In genomic region chr5:117556570-117556969, GRCm38 (mm10) we compare ENCODE assay signal across 22 mouse cellular contexts.
DNase-seq lines count a peak whose midpoint lies in the region; ATAC-seq and TF ChIP-seq lines count a peak whose summit lies in the region.
"Had no signal": no experiment of that assay in that cellular context is flagged by ENCODE, and none has a peak within 500 bp of the region (broad histone marks: within the 10 kb centered on the region; RNA-seq: fewer than 3 reads in every experiment).

No protein-coding gene starts in this region.

- WGBS in forebrain, embryonic 15.5 days: 53% methylated on average over 9 of the region's 9 CpGs
- whole genome bisulfite sequencing in forebrain, embryonic 11.5 days: 77% methylated on average over 9 of the region's 9 CpGs
- WGBS in neural tube, embryonic 13.5 days: 59% methylated on average over 9 of the region's 9 CpGs
- WGBS in neural tube, embryonic 15.5 days: 54% methylated on average over 9 of the region's 9 CpGs
- WGBS in forebrain, postnatal 0 days: 39% methylated on average over 9 of the region's 9 CpGs
- 78% methylated on average over 9 of the region's 9 CpGs for WGBS in heart, embryonic 11.5 days (ENCODE audit: insufficient replicate concordance)

- ATAC-seq in forebrain, embryonic 15.5 days (replicated peaks): peak; percentile 61
- no peak for ATAC-seq in forebrain, embryonic 11.5 days (replicated peaks; ENCODE audit: low FRiP score)
- ATAC-seq in neural tube, embryonic 13.5 days (ENCODE audit: low read depth): 0 out of 2 replicates have a peak, but pooled peaks have one; percentile 32
- no peak for ATAC-seq in neural tube, embryonic 15.5 days (ENCODE audit: low FRiP score)
- 0 out of 2 replicates have a peak, but pooled peaks have one; percentile 14 for ATAC-seq in forebrain, postnatal 0 days
- ATAC-seq in heart, embryonic 11.5 days (replicated peaks; ENCODE audit: insufficient number of reproducible peaks, low FRiP score, low TSS enrichment): no peak
- ATAC-seq: activated CD4-positive, CD25-positive, alpha-beta regulatory T cell, adult 4 months; intestine, embryonic 16.5 days; lung, postnatal 0 days; midbrain, embryonic 15.5 days had no signal

- no peak for DNase-seq in forebrain, embryonic 11.5 days (ENCODE audit: low spot score)
- DNase-seq in cerebellum, adult 9-10 months: peak; percentile 90
- peak; percentile 56 for DNase-seq in forebrain, postnatal 0 days
- no peak for DNase-seq in adipocyte (ENCODE audit: low spot score)
- DNase-seq: adrenal gland, postnatal 14 days; gastrocnemius, postnatal 14 days; heart, postnatal 10 days; liver; right cerebral cortex, postnatal 4 days had no signal

- no peak for TF ChIP-seq CTCF in forebrain, postnatal 0 days (IDR thresholded peaks at IDR 0.05; ENCODE audit: low read depth)

- no peaks in the 10 kb centered on the region for H3K27me3 ChIP-seq in forebrain, embryonic 15.5 days
- no peaks in the 10 kb centered on the region for H3K27me3 ChIP-seq in forebrain, embryonic 11.5 days (ENCODE audit: control insufficient read depth, insufficient read depth, low read length)
- no peaks in the 10 kb centered on the region for H3K27me3 ChIP-seq in neural tube, embryonic 13.5 days
- no peaks in the 10 kb centered on the region for H3K27me3 ChIP-seq in neural tube, embryonic 15.5 days (replicated peaks)
- no peaks in the 10 kb centered on the region for H3K27me3 ChIP-seq in forebrain, postnatal 0 days (ENCODE audit: insufficient read depth, low read length)
- H3K27me3 ChIP-seq in heart, embryonic 11.5 days (ENCODE audit: control insufficient read depth, insufficient read depth, low read length): no peaks in the 10 kb centered on the region
- H3K27me3 ChIP-seq: embryonic facial prominence, embryonic 12.5 days; hindbrain, embryonic 13.5 days; kidney, embryonic 15.5 days; midbrain, embryonic 15.5 days had no signal

- H3K9me3 ChIP-seq in forebrain, embryonic 15.5 days: no peaks in the 10 kb centered on the region
- H3K9me3 ChIP-seq in forebrain, embryonic 11.5 days (ENCODE audit: control insufficient read depth, low read length): no peaks in the 10 kb centered on the region
- no peaks in the 10 kb centered on the region for H3K9me3 ChIP-seq in neural tube, embryonic 13.5 days
- H3K9me3 ChIP-seq in neural tube, embryonic 15.5 days (replicated peaks): no peaks in the 10 kb centered on the region
- no peaks in the 10 kb centered on the region for H3K9me3 ChIP-seq in forebrain, postnatal 0 days (ENCODE audit: low read length)
- no peaks in the 10 kb centered on the region for H3K9me3 ChIP-seq in heart, embryonic 11.5 days (replicated peaks; ENCODE audit: control insufficient read depth, low read length)
- H3K9me3 ChIP-seq: embryonic facial prominence, embryonic 12.5 days; hindbrain, embryonic 13.5 days; midbrain, embryonic 15.5 days had no signal

- H3K4me3 ChIP-seq in forebrain, embryonic 15.5 days: no peak overlapping the region
- H3K4me3 ChIP-seq in forebrain, embryonic 11.5 days (ENCODE audit: low read depth, low read length): no peak overlapping the region
- H3K4me3 ChIP-seq in neural tube, embryonic 13.5 days: no peak overlapping the region
- H3K4me3 ChIP-seq in neural tube, embryonic 15.5 days (replicated peaks): no peak overlapping the region
- no peak overlapping the region for H3K4me3 ChIP-seq in forebrain, postnatal 0 days (ENCODE audit: low read depth, low read length)
- H3K4me3 ChIP-seq in heart, embryonic 11.5 days (ENCODE audit: low read depth, low read length): no peak overlapping the region
- H3K4me3 ChIP-seq: embryonic facial prominence, embryonic 12.5 days; erythroblast, embryonic 14.5 days; hindbrain, embryonic 13.5 days; kidney, embryonic 15.5 days; midbrain, embryonic 15.5 days had no signal

- no peaks in the 10 kb centered on the region for H3K36me3 ChIP-seq in forebrain, embryonic 15.5 days
- no peaks in the 10 kb centered on the region for H3K36me3 ChIP-seq in forebrain, embryonic 11.5 days (ENCODE audit: control insufficient read depth, insufficient read depth, low read length)
- H3K36me3 ChIP-seq in neural tube, embryonic 13.5 days: 0 out of 2 replicates have a peak, but pooled peaks cover 7% of the 10 kb centered on the region
- no peaks in the 10 kb centered on the region for H3K36me3 ChIP-seq in neural tube, embryonic 15.5 days
- H3K36me3 ChIP-seq in forebrain, postnatal 0 days (ENCODE audit: insufficient read depth): no peaks in the 10 kb centered on the region; the same call in 1 of the 2 replicates
- H3K36me3 ChIP-seq in heart, embryonic 11.5 days (ENCODE audit: control insufficient read depth, insufficient read depth, low read length): no peaks in the 10 kb centered on the region
- H3K36me3 ChIP-seq: embryonic facial prominence, embryonic 12.5 days; G1E; kidney, embryonic 15.5 days; midbrain, embryonic 15.5 days had no signal

- H3K4me2 ChIP-seq in forebrain, embryonic 15.5 days (replicated peaks): no peak overlapping the region
- no peak overlapping the region for H3K4me2 ChIP-seq in forebrain, embryonic 11.5 days (ENCODE audit: low read depth, low read length, severe bottlenecking)
- H3K4me2 ChIP-seq in neural tube, embryonic 13.5 days: no peak overlapping the region
- H3K4me2 ChIP-seq in neural tube, embryonic 15.5 days: no peak overlapping the region
- no peak overlapping the region for H3K4me2 ChIP-seq in forebrain, postnatal 0 days (ENCODE audit: low read depth)
- no peak overlapping the region for H3K4me2 ChIP-seq in heart, embryonic 11.5 days
- H3K4me2 ChIP-seq: embryonic facial prominence, embryonic 12.5 days; hindbrain, embryonic 13.5 days; kidney, embryonic 15.5 days; midbrain, embryonic 15.5 days had no signal

- peak overlapping the region; percentile 21 for H3K27ac ChIP-seq in forebrain, embryonic 15.5 days (replicated peaks)
- H3K27ac ChIP-seq in forebrain, embryonic 11.5 days (ENCODE audit: low read depth, low read length): no peak overlapping the region
- H3K27ac ChIP-seq in neural tube, embryonic 13.5 days (replicated peaks): no peak overlapping the region
- no peak overlapping the region for H3K27ac ChIP-seq in neural tube, embryonic 15.5 days (replicated peaks)
- H3K27ac ChIP-seq in forebrain, postnatal 0 days (ENCODE audit: low read depth, low read length): no peak overlapping the region
- H3K27ac ChIP-seq in heart, embryonic 11.5 days (ENCODE audit: low read depth, low read length): no peak overlapping the region
- H3K27ac ChIP-seq: embryonic facial prominence, embryonic 12.5 days; hindbrain, embryonic 13.5 days; kidney, embryonic 15.5 days; midbrain, embryonic 15.5 days had no signal

- H3K9ac ChIP-seq in forebrain, embryonic 15.5 days (replicated peaks): no peak overlapping the region
- no peak overlapping the region for H3K9ac ChIP-seq in forebrain, embryonic 11.5 days (ENCODE audit: low read length)
- no peak overlapping the region for H3K9ac ChIP-seq in neural tube, embryonic 13.5 days
- H3K9ac ChIP-seq in neural tube, embryonic 15.5 days (replicated peaks): no peak overlapping the region
- no peak overlapping the region for H3K9ac ChIP-seq in forebrain, postnatal 0 days
- H3K9ac ChIP-seq in heart, embryonic 11.5 days (ENCODE audit: low read depth, low read length): no peak overlapping the region
- H3K9ac ChIP-seq: embryonic facial prominence, embryonic 12.5 days; hindbrain, embryonic 13.5 days; kidney, embryonic 15.5 days; midbrain, embryonic 15.5 days had no signal

- no peaks in the 10 kb centered on the region for H3K4me1 ChIP-seq in forebrain, embryonic 15.5 days
- H3K4me1 ChIP-seq in forebrain, embryonic 11.5 days (replicated peaks; ENCODE audit: control insufficient read depth, insufficient read depth, low read length): no peaks in the 10 kb centered on the region
- no peaks in the 10 kb centered on the region for H3K4me1 ChIP-seq in neural tube, embryonic 13.5 days (replicated peaks)
- H3K4me1 ChIP-seq in neural tube, embryonic 15.5 days: no peaks in the 10 kb centered on the region; the same call in 1 of the 2 replicates
- no peaks in the 10 kb centered on the region for H3K4me1 ChIP-seq in forebrain, postnatal 0 days (ENCODE audit: insufficient read depth)
- H3K4me1 ChIP-seq in heart, embryonic 11.5 days (ENCODE audit: control insufficient read depth, insufficient read depth, low read length): no peaks in the 10 kb centered on the region
- H3K4me1 ChIP-seq: embryonic facial prominence, embryonic 12.5 days; hindbrain, embryonic 13.5 days had no signal

Comparison
In these comparisons a context has a peak if more than half of its experiments do, and no peak if none do; other contexts are left out.
1. ATAC-seq: peak in forebrain, embryonic 15.5 days (single experiment), neural tube, embryonic 13.5 days (single experiment) and forebrain, postnatal 0 days (single experiment); none in forebrain, embryonic 11.5 days (single experiment), neural tube, embryonic 15.5 days (single experiment) and heart, embryonic 11.5 days (single experiment).
2. DNase-seq: peak in cerebellum, adult 9-10 months (single experiment) and forebrain, postnatal 0 days (single experiment); none in forebrain, embryonic 11.5 days (single experiment) and adipocyte (single experiment).